ENCODE assay signal across 8 mouse cellular contexts in the genomic region with DNA sequence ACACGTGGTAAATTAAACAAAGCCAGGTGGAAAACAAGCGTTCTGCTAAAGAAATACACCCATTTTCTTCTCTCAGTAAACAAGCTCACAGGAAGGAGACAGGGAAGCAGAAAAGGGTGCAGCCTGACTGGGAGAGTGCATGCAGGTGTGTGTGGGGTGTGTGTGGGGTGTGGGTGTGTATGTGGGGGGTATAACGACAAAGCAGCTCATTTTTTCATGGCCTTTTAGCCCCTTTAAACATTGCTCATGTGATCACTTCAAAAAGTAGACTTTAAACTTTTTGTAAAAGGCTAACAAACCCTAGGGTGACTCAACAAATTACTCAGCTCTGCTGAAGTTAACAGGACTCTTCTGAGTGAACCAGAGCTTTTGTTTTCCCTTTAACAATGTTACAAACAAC. TPM values are rescaled to one million over a fixed set of nuclear protein-coding genes. Genes with fewer than 3 reads are reported as not detected.
DNase-seq lines count a peak whose midpoint lies in the region; ATAC-seq and TF ChIP-seq lines count a peak whose summit lies in the region.

No protein-coding gene starts in this region.

- WGBS in lung, postnatal 0 days, result 20% methylated on average over 3 of the region's 3 CpGs
- 23% methylated on average over 3 of the region's 3 CpGs for WGBS in limb, embryonic 14.5 days

- intact Hi-C loops in gastrocnemius, adult 2 months (cut with DNase I), result loop anchor here (5.0 kb wide), 4 partner anchors 41 to 131 kb away; partner anchors contain the start of genes Ecd, Fam149b and Ppp3cb

- peak overlapping the region; percentile 26; the same call in 1 of the 2 replicates for H3K9ac ChIP-seq in lung, postnatal 0 days (replicated peaks; ENCODE audit: low read depth)
- 0 out of 2 replicates have a peak overlapping the region, but pooled peaks have one; percentile 68 for H3K9ac ChIP-seq in limb, embryonic 14.5 days (ENCODE audit: low read depth, low read length, severe bottlenecking)

- no peak for TF ChIP-seq CTCF in gastrocnemius, adult 2 months (IDR thresholded peaks at IDR 0.05)
- no peak for TF ChIP-seq CTCF in lung, postnatal 0 days (IDR thresholded peaks at IDR 0.05)

- DNase-seq in gastrocnemius, adult 2 months, result no peak
- no peak for DNase-seq in gastrocnemius, adult 8-10 months (ENCODE audit: low spot score in 2 of 2)
- DNase-seq in lung, postnatal 0 days (ENCODE audit: low spot score), result no peak
- DNase-seq in lung, postnatal 14 days, result no peak
- DNase-seq in limb, embryonic 14.5 days (ENCODE audit: low spot score), result no peak
- DNase-seq in thymus, postnatal 14 days, result peak; percentile 45
- DNase-seq in layer of hippocampus, postnatal 10 days (ENCODE audit: low spot score in 2 of 2), result no peak
- DNase-seq in urinary bladder, adult 18-20 months (ENCODE audit: low spot score in 2 of 2), result no peak

- no peak for TF ChIP-seq EP300 in lung, postnatal 0 days (IDR thresholded peaks at IDR 0.05)

- H3K27ac ChIP-seq in gastrocnemius, adult 2 months, result peak overlapping the region; percentile 95
- peak overlapping the region; percentile 93 for H3K27ac ChIP-seq in lung, postnatal 0 days (ENCODE audit: low read length)
- no peak overlapping the region for H3K27ac ChIP-seq in limb, embryonic 14.5 days (replicated peaks; ENCODE audit: low read depth, low read length)

- TF ChIP-seq POLR2A in limb, embryonic 14.5 days (IDR thresholded peaks at IDR 0.05; ENCODE audit: borderline replicate concordance, extremely low read depth, insufficient read depth, insufficient read length), result no peak

- 0 out of 2 replicates have a peak, but pooled peaks cover 3% of the 10 kb centered on the region for H3K4me1 ChIP-seq in lung, postnatal 0 days (ENCODE audit: insufficient read depth, low read depth, low read length)
- H3K4me1 ChIP-seq in limb, embryonic 14.5 days (ENCODE audit: control insufficient read depth, insufficient read depth, low read length), result peaks cover 16% of the 10 kb centered on the region

- H3K4me3 ChIP-seq in gastrocnemius, adult 2 months, result peak overlapping the region; percentile 82
- H3K4me3 ChIP-seq in lung, postnatal 0 days (ENCODE audit: low read depth, low read length), result peak overlapping the region; percentile 84; the same call in 1 of the 2 replicates
- peak overlapping the region; percentile 68 for H3K4me3 ChIP-seq in limb, embryonic 14.5 days (replicated peaks; ENCODE audit: low read length)

- H3K9me3 ChIP-seq in lung, postnatal 0 days (ENCODE audit: low read length), result no peaks in the 10 kb centered on the region
- H3K9me3 ChIP-seq in limb, embryonic 14.5 days (ENCODE audit: control insufficient read depth, low read length), result no peaks in the 10 kb centered on the region

- ATAC-seq in lung, postnatal 0 days, result peak; percentile 0; the same call in 1 of the 2 replicates
- no peak for ATAC-seq in limb, embryonic 14.5 days (ENCODE audit: low FRiP score, low read depth)

- H3K27me3 ChIP-seq in lung, postnatal 0 days (replicated peaks; ENCODE audit: insufficient read depth, low read length), result no peaks in the 10 kb centered on the region
- H3K27me3 ChIP-seq in limb, embryonic 14.5 days (ENCODE audit: control insufficient read depth, insufficient read depth, low read length), result no peaks in the 10 kb centered on the region

- H3K36me3 ChIP-seq in lung, postnatal 0 days (ENCODE audit: insufficient read depth, low read length), result no peaks in the 10 kb centered on the region
- H3K36me3 ChIP-seq in limb, embryonic 14.5 days (ENCODE audit: control insufficient read depth, insufficient read depth, low read length), result peaks cover 5% of the 10 kb centered on the region; the same call in 1 of the 2 replicates

- H3K4me2 ChIP-seq in lung, postnatal 0 days (replicated peaks; ENCODE audit: low read depth, low read length), result peak overlapping the region; percentile 82
- H3K4me2 ChIP-seq in limb, embryonic 14.5 days (replicated peaks; ENCODE audit: low read depth, low read length, severe bottlenecking), result peak overlapping the region; percentile 83

RNA-seq across cellular contexts. Expression of gene Anxa7, which starts 1.5 kb away (rescaled TPM):
- 10 to 100 TPM; 38.8 to 66.8 TPM for total RNA-seq in gastrocnemius, adult 2 months (2021)
- 10 to 100 TPM; 50.9 to 69.9 (median 56.2) TPM for total RNA-seq in gastrocnemius, adult 8-10 months (2022)
- polyA plus RNA-seq in lung, postnatal 0 days (2015; fragmentation: Nextera tagmentation; extraction: Ambion mirVana), result 52.9 and 56.9 TPM in 2 replicates
- polyA plus RNA-seq in limb, embryonic 14.5 days (2012; rRNA removed), result 50.5 and 52.8 TPM in 2 replicates
- 45.5 and 46.5 TPM in 2 replicates for polyA plus RNA-seq in limb, embryonic 14.5 days (2014; fragmentation: Nextera tagmentation; extraction: Ambion mirVana)
- 10 to 100 TPM; 50.2 to 53.5 TPM for total RNA-seq in layer of hippocampus, postnatal 10 days (2021)

RNA-seq across cellular contexts. Expression of gene Mss51, which starts 18.3 kb away (rescaled TPM):
- total RNA-seq in gastrocnemius, adult 2 months (2021), result 100 to 1,000 TPM in 1 of 2 experiments, 10 to 100 TPM in 1; 78.1 to 157 TPM
- 100 to 1,000 TPM; 250 to 371 (median 286) TPM for total RNA-seq in gastrocnemius, adult 8-10 months (2022)
- polyA plus RNA-seq in lung, postnatal 0 days (2015; fragmentation: Nextera tagmentation; extraction: Ambion mirVana), result 0.20 and 0.38 TPM in 2 replicates
- polyA plus RNA-seq in limb, embryonic 14.5 days (2012; rRNA removed), result 5.6 and 6.3 TPM in 2 replicates
- polyA plus RNA-seq in limb, embryonic 14.5 days (2014; fragmentation: Nextera tagmentation; extraction: Ambion mirVana), result 1.5 and 1.8 TPM in 2 replicates
- 1 to 10 TPM; 1.7 to 1.8 TPM for total RNA-seq in layer of hippocampus, postnatal 10 days (2021)

RNA-seq across cellular contexts. Expression of gene Cfap70, which starts 26.4 kb away (rescaled TPM):
- under 1 TPM; 0.05 to 0.33 TPM for total RNA-seq in gastrocnemius, adult 2 months (2021)
- total RNA-seq in gastrocnemius, adult 8-10 months (2022), result under 1 TPM; 0.11 to 0.29 (median 0.21) TPM
- 3.7 and 4.0 TPM in 2 replicates for polyA plus RNA-seq in lung, postnatal 0 days (2015; fragmentation: Nextera tagmentation; extraction: Ambion mirVana)
- polyA plus RNA-seq in limb, embryonic 14.5 days (2012; rRNA removed), result 0.18 and 0.30 TPM in 2 replicates
- 0.15 and 0.76 TPM in 2 replicates for polyA plus RNA-seq in limb, embryonic 14.5 days (2014; fragmentation: Nextera tagmentation; extraction: Ambion mirVana)
- total RNA-seq in layer of hippocampus, postnatal 10 days (2021), result 1 to 10 TPM; 1.5 to 3.4 TPM

Comparison
In these comparisons a context has a peak if more than half of its experiments do, and no peak if none do; other contexts are left out.
1. RNA of gene Mss51, which starts 18.3 kb away (total RNA-seq): 250 to 371 TPM in gastrocnemius, adult 8-10 months and 78.1 to 157 TPM in gastrocnemius, adult 2 months; 1.7 to 1.8 TPM in layer of hippocampus, postnatal 10 days; every median in the first group is over 10 times any median in the second.
2. Peak in every context shown above with its lines, with median percentiles within 50 percentile points of each other: H3K4me3 ChIP-seq.